Mouse (Mus musculus) lung, postnatal 36 days (tissue): ENCODE measurements around the gene Plekhs1.
"Not testable (repeated sequence)": the region's sequence is repeated elsewhere in the genome, so short reads cannot be mapped to it uniquely, and the experiment has no call there.

ENCODE experiments used
- DNase-seq: peaks from one replicate; pipeline ENCODE4 v3.0.0; 2022; ENCODE audit warnings: mixed read lengths

Gene Plekhs1

GRCm38 (mm10) chr19:56459154-56460050, 2.0 kb upstream of the Plekhs1 start:
- no peak for DNase-seq

- DNase-seq, result no peak
These were observed 1.2 kb upstream of the Plekhs1 start for GRCm38 (mm10) chr19:56460241-56460640.

- DNase-seq, result no peak
These were observed 1.3 kb downstream of the Plekhs1 start for GRCm38 (mm10) chr19:56462786-56463185.

GRCm38 (mm10) chr19:56466486-56466885, 5.0 kb downstream of the Plekhs1 start:
- DNase-seq, result no peak

GRCm38 (mm10) chr19:56470286-56471020, 9.0 kb downstream of the Plekhs1 start:
- no peak for DNase-seq

- no peak for DNase-seq
These were observed 10.5 kb downstream of the Plekhs1 start for GRCm38 (mm10) chr19:56471934-56472333.

DNA sequence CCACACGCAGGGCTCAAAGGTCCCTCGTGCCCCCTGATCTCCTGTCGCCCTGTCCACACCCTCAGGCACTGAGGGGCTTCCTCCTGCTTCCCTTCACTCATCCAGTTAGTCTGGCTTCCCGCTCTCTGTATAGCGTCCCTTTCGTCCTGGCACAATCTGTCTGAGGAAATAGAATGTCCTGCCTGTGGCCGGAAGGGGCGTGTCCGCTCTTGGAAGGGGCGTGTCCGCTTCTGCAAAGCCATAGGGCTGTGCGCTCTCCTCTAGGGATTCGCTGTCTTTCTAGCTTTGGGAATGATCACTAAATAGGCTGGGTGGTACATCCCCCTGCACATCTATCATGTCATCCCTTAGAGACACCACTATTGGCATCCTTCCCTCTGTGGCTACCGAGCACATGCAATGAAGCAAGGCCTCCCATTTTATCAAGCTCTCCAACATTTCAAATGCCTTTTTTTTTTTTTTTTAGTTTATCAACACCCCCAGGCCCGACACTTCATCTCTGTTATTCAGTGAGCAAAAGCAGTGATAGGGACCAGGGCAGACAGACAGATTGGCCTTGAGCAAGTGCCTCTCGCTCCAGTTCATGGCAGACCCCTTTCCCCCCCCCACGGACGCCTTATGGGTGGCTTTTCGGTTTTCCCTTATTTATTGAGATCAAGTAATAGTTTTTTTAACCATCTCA, 13.6 kb downstream of the Plekhs1 start:
- DNase-seq, result peak; percentile 51

DNA sequence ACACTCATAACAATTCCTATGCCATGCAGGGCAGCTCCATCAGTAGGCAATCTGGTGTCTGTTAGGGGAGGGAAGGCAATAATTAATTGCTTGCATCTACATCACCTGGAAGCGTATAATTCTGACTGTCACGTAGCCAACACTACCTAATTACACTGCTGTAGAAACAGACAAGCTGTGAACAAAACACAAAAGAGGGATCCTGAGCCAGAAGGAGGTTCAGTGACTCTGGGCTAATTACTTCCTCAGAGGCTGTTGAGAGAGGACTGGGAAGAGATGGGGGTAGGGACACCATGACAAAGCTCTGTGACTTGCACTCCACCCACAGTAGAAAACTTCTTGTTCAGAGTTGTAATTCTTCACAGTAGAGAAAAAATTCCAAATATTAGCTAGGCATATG, 15.1 kb downstream of the Plekhs1 start:
- DNase-seq, result no peak

DNA sequence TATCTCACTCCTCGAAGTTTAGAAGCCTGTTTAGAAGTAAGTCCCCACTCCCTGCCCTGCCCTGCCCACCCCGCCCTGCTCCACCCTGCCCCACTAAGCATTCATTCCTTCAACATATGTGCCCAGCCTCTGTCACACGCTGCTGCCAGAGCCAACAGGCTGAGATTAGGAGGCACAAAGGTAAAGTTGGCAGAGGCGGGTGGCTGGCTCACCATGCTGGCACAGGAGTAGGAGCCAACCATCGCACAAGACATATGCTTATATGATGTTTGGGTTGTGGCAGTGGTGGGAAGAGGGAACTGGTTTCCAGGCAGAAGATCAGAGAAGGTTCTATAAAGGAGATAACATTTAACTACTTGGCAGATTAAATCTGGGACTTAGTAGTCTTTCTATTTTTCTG, 15.8 kb downstream of the Plekhs1 start:
- DNase-seq, result no peak

- no peak for DNase-seq
These were observed 16.4 kb downstream of the Plekhs1 start for GRCm38 (mm10) chr19:56477832-56478231.

- no peak for DNase-seq
These were observed 23.4 kb downstream of the Plekhs1 start for GRCm38 (mm10) chr19:56484630-56485375.

DNA sequence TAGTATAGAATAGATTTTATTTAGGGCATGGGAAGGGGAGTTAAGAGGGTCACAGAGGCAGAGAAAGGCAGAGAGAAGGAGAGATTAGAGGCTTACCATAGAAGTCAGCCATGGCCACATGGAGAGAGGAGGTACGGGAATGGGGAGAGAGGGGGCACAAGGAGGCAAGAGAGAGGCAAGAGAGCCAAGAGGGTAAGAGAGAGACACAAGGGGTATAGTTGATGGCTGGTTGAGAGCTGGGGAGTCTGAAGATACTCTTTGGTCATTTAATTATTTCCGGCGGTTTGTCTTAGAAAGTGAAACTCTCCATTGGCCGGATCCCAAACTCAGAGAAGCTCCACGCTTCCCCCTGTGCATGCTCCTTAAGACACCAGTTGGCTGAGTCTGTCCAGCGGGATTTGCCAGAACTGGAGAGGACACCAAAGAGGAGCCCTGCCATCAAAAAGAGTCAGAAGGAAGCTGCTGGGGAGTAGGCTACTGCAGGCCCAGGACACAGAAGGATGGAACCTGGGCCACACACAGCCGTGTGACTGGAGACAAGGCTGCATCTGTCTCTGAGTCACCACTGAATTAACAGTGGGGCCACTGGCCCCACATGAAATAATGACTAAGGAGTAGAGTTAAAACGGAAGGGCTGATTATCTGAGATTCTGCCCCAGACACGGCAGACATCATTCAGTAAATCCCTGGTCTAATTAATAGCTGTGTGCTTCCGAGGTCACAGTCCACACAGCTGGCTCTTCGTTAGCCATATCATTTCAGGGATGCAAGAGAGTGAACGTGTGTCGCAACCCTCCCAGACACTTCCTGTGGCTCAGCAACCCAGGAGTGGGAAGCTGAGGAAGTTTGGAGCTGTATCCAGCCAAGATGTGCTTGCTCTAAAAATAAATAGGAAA, 24.2 kb downstream of the Plekhs1 start:
- peak; percentile 59 for DNase-seq

- DNase-seq, result no peak
These were observed 25.5 kb downstream of the Plekhs1 start for GRCm38 (mm10) chr19:56486926-56487325.

- no peak for DNase-seq
These were observed 25.9 kb downstream of the Plekhs1 start for GRCm38 (mm10) chr19:56487339-56487738.

DNA sequence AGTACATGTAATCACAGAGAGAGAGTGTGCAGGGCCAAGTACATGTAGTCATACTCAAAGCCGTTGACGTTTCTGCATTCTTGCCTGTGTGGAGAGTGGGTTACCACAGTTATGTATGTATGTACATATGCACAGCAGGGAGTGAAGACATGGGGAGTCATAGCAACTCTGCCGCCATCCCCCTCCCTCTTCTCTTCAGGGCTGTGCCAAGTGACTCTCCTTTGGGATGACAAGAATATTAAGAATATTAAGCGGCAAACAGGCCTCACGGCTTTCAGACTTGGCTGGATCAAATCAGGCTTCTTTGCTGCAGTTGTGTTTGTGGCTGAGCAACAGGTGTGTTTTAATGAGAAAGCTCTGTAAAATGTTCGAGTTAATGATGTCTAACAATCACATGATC, 28.2 kb downstream of the Plekhs1 start:
- no peak for DNase-seq

- not testable (repeated sequence) for DNase-seq
These were observed 32.7 kb downstream of the Plekhs1 start for GRCm38 (mm10) chr19:56494157-56494556.

DNA sequence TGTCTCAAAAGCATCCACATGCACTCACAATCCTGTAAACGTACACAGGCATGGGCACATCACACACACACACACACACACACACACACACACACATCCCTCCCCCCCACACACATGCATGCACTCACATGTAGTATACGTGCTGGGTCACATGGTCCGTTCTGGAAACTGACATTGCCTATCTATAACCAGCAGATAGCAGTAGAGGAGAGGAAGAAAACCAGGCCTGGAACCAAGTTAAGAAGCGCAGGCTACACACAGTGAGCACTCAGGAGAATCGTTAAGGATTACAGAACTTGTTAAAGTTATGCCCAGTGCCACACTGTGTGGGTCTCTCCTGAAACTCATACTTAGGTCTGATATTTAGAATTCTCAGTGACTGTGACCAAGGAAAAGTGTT, 41.6 kb downstream of the Plekhs1 start:
- not testable (repeated sequence) for DNase-seq

GRCm38 (mm10) chr19:56503525-56503924, 42.1 kb downstream of the Plekhs1 start:
- DNase-seq, result not testable (repeated sequence)

- not testable (repeated sequence) for DNase-seq
These were observed 49.8 kb downstream of the Plekhs1 start for GRCm38 (mm10) chr19:56511207-56511606.

GRCm38 (mm10) chr19:56513527-56513926, 52.1 kb downstream of the Plekhs1 start:
- not testable (repeated sequence) for DNase-seq

GRCm38 (mm10) chr19:56519408-56519807, 58.0 kb downstream of the Plekhs1 start:
- DNase-seq, result not testable (repeated sequence)
